Mouse (Mus musculus): ENCODE data around the gene Wdr74.
A peak's percentile ranks its signal among the peaks of the same experiment; 100 is the strongest.
"Not testable (repeated sequence)": the region's sequence is repeated elsewhere in the genome, so short reads cannot be mapped to it uniquely, and the experiment has no call there.

Gene Wdr74

GRCm38 (mm10) chr19:8715868-8716766 is 19.5 kb upstream of the Wdr74 start:
- no peak for DNase-seq (ENCODE audit: low spot score in 2 of 2)

DNA sequence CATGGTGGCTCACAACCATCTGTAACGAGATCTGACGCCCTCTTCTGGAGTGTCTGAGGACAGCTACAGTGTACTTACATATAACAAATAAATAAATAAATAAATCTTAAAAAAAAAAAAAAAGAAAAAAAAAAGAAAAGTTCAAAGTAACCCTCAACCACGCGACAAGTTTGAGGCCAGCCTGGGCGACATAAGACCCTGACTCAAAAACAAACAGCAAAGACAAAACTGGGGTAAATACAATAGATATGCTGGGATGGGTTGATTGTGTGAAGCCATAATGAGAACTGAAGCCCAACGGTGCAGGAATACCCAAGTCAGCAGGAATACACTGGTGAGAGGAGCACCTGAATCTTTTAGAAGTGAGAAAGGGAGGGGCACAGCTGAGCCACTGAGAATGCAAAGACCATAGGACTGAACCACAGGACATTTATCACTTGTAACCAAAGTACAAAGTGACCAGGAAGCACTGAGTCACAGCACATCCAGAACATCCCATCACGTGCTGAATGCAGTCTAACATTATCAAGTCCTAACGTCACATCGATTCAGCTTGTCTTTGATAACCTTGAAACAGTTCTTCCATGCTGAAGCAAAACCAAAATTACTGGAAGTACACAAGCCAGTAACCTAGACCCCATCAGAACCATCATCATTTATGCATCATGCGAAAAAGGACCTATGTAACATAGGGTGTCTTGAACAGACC is 18.7 kb upstream of the Wdr74 start:
- no peak for DNase-seq (ENCODE audit: low spot score in 2 of 2)

DNA sequence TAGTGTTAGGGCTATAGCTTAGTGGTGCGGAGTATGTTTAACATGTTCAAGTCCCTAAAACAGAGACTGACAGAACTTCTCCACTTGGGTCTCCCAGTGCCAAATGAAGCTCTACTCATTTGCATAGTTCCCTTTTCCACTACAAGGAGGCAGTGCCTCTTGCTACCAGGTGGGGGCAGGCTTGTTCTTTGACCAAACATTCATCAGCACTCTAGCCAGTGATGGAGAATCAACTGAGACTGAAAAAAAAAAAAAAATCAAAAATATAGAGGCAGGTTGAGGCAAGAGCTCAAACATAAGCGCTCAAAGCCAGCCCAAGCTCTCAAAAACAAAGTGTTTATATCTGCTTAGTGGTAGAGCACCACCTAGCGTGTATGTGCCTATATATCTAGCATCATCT is 17.3 kb upstream of the Wdr74 start:
- DNase-seq (ENCODE audit: low spot score in 2 of 2): peak; percentile 35 to 74

GRCm38 (mm10) chr19:8719037-8719436 is 16.6 kb upstream of the Wdr74 start:
- not testable (repeated sequence) for DNase-seq (ENCODE audit: low spot score in 2 of 2)

DNA sequence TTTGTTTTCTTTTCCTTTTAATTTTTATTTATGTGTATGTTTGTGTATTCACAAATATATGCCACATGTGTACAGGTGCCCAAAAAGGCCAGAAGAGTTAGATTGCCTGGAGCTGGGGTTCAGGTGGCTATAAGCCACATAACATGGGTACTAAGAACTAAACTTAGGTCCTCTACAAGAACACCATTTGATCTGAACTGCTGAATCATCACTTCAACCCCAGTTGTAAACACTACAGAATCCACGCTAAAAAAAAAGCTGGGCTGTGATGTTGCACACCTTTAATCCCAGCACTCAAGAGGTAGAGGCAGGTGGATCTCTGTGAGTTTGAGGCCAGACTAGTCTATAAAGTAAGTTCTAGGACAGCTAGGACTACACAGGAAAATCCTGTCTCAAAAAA is 14.2 kb upstream of the Wdr74 start:
- DNase-seq (ENCODE audit: low spot score in 2 of 2): no peak

DNA sequence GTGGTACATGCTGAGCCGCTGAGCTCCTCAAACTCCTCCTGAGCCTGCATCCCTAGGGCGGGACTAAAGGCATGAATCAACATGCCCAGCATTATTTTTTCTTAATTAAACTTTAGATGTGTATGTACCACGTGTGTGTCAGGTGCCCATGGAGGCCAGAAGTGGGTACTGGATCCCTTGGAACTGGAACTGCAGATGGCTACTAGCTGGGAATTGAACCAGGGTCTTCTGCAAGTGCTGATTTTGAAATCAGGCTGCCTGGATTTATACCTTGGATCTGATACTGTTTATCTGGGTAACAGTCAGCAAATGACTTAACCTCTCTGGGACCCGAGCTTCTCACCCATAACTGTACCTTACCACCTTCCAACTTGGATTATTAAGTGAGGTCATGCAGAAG is 13.6 kb upstream of the Wdr74 start:
- no peak for DNase-seq (ENCODE audit: low spot score in 2 of 2)

DNA sequence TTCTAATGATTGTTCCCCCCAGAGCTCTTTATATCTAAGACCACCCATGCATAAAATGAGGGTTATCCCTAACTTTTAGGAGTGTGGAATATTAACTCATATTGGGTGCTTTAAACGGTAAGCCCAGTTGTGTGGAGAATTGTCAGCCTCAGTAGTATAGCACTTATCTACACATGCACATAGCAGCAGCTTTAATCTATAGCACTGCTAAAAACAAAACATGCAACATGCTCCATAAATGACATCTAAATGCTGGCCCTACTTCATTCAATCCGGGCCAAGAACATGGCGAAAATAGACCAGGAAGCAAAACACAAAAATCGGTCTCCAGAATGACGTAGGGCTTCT is 13.1 kb upstream of the Wdr74 start:
- DNase-seq (ENCODE audit: low spot score in 2 of 2): no peak

GRCm38 (mm10) chr19:8722907-8723573 is 12.6 kb upstream of the Wdr74 start, which contains the start of gene Slc3a2:
Gene Slc3a2 (minus strand): TSS chr19:8723369.
- DNase-seq (ENCODE audit: low spot score in 2 of 2): peak; percentile 91 to 95

GRCm38 (mm10) chr19:8723574-8724346 is 11.9 kb upstream of the Wdr74 start:
- DNase-seq (ENCODE audit: low spot score in 2 of 2): no peak

DNA sequence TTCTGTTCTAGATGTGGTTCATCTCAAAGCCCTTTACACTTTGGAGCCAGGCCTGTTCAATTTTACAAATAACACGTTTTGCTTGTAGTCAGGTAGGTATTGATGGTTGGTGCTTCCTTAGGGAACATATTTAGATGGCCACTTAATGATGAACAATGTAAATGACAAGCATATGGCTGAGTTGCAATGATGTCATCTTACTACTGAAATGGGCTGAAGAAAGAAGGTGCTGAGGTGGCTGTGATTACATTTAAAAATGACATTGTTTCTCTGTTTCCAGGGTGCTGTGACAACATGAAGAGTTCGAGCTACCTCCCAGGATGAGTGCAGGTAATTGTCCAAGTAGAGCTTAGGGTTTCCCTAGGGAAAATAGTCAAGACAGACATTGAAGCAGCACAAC is 11.2 kb upstream of the Wdr74 start:
- DNase-seq (ENCODE audit: low spot score in 2 of 2): no peak

- DNase-seq (ENCODE audit: low spot score in 2 of 2): no peak
Measured at GRCm38 (mm10) chr19:8725081-8725613, 10.5 kb upstream of the Wdr74 start.

GRCm38 (mm10) chr19:8726609-8727390 is 8.8 kb upstream of the Wdr74 start:
- DNase-seq (ENCODE audit: low spot score in 2 of 2): no peak

DNA sequence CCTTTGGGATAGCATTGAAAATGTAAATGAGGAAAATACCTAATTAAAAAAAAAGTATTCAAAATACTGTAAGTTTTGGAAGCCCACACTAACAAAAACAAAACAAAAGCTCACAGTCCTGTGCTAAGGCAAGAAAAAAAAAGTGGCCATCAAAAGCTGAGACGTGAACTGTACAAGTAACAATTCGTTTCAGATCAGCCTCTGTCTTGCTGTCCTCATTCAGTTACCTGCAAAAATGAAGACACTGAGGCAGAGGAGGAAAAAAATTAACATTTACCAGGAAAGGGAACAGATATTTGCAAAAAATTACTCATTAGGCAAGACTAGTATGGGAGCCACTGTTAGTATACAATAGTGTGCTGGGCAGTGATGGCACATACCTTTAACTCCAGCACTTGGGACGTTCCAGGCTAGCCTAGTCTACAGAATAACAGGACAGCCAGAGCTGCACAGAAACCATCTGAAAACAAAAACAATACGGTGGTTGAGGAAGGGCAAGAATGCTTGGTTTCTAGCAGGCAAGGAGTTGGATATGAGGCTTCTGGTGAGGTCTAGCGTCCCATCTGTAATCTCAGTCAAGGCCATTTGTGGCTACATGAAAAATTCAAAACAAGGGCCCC is 8.0 kb upstream of the Wdr74 start:
- no peak for DNase-seq (ENCODE audit: low spot score in 2 of 2)

GRCm38 (mm10) chr19:8728335-8729099 is 7.1 kb upstream of the Wdr74 start:
- DNase-seq (ENCODE audit: low spot score in 2 of 2): not testable (repeated sequence)

GRCm38 (mm10) chr19:8734334-8734733 is 1.3 kb upstream of the Wdr74 start:
- no peak for DNase-seq (ENCODE audit: low spot score in 2 of 2)

- DNase-seq (ENCODE audit: low spot score in 2 of 2): no peak
Measured at GRCm38 (mm10) chr19:8736160-8736467, 487 bp downstream of the Wdr74 start.

GRCm38 (mm10) chr19:8738911-8739310 is 3.3 kb downstream of the Wdr74 start:
- DNase-seq (ENCODE audit: low spot score in 2 of 2): no peak

GRCm38 (mm10) chr19:8739646-8740045 is 4.0 kb downstream of the Wdr74 start:
- no peak for DNase-seq (ENCODE audit: low spot score in 2 of 2)

DNA sequence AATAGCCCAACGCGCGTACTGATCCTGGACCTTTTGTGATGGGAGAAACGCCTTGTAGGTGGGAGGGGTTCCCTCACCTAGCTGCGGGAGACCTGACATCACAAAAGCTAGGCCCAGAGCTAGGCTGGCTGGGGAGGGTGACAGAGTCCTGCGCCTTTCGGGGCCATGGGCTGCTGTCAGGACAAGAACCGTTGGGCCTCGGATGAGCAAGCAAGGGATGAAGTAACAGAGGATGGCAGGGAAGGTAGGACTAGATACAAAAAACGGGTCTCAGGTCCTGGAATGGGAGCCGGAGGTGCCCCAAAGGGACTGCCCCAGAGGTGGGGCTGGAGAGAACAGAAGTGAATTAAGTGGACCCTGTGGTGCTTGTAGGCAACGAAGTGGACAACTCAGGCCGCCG is 5.0 kb downstream of the Wdr74 start, which contains the start of gene 1700092M07Rik:
Gene 1700092M07Rik, plus strand, starts transcription at position 116 of the 400 bp plus-strand sequence.
- DNase-seq (ENCODE audit: low spot score in 2 of 2): peak in 1 of 2 experiments; percentile 14
